Mouse (Mus musculus) embryonic fibroblast, embryonic 13.5 days (primary cell): ENCODE measurements around the gene Hnrnpc.

ENCODE experiments used
- CTCF ChIP-seq: IDR thresholded peaks from 2 replicates; pipeline ENCODE4 v1.5.1; 2011; ENCODE audit warnings: mild to moderate bottlenecking, control low read depth, low read length, moderate library complexity, borderline replicate concordance; ENCODE audit not compliant: insufficient read depth
- POLR2A ChIP-seq: IDR thresholded peaks from 2 replicates; pipeline ENCODE4 v1.6.1; 2011; ENCODE audit warnings: low read depth, mild to moderate bottlenecking, control low read depth, low read length, moderate library complexity

GRCm38 (mm10) chr14:52117241-52117640 lies 13.4 kb upstream of the Hnrnpc start:
- TF ChIP-seq CTCF (no peak), POLR2A (no peak)
